Mouse (Mus musculus) G1E (cell line): ENCODE results near the gene Pik3ip1.

Source experiments
- CTCF ChIP-seq: IDR thresholded peaks from 2 replicates; pipeline ENCODE4 v1.5.1; 2012; ENCODE audit warnings: low read depth, low read length, inconsistent platforms, mixed read lengths
- GATA1 ChIP-seq: IDR thresholded peaks from 2 replicates; pipeline ENCODE4 v1.6.1; 2012; ENCODE audit warnings: borderline replicate concordance, low read length, inconsistent platforms, mixed read lengths

DNA sequence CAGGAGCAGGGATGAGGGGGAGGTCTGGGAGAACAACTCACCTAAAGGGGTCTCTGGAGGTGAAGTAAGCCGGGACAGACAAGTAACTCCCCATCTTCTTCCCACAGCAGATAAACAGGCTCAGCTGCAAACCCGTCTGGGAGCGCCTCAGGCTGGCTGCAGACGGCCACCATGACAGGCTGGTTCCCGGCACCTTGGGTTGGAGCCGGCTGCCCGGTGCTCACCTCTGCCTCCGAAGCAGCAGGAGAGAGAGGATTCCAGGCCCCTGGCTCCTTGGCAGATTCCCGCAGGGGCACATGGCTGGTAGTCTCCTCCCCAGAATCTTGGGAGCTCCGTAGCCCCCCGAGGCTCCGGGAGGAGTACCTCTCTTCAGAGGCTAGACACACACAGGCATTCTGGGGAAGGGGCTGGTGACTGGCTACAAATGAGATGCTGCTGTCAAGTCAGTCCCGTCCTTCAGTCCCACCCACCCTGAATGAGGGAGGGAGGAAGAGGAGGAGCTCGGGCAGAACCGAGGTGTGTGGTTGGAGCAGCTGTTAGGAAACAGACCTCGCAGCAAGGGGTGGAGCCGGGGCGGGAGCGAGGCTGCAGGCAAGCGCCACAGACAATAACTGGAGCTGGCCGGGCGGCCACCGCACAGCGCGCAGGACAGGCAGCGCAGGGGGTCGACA, 40.9 kb downstream of the Pik3ip1 start:
- TF ChIP-seq CTCF = no peak
- TF ChIP-seq GATA1 = no peak
